Mouse (Mus musculus): ENCODE data around the gene Arhgef3. TPM values are rescaled to one million over a fixed set of nuclear protein-coding genes. Genes with fewer than 3 reads are reported as not detected.

The Arhgef3 gene
- polyA plus RNA-seq, 1 experiment from 2014 or later = 2.2 TPM

GRCm38 (mm10) chr14:27322041-27322440 is 207.3 kb downstream of the Arhgef3 start:
- WGBS = 82% methylated on average over 4 of the region's 4 CpGs
- Histone ChIP-seq H3K4me1 (ENCODE audit: control insufficient read depth, insufficient read depth, low read length) (no peaks in the 10 kb centered on the region), H3K9me3 (ENCODE audit: control insufficient read depth, low read length) (no peaks in the 10 kb centered on the region), H3K27ac (ENCODE audit: low read depth, low read length) (no peak overlapping the region), H3K9ac (ENCODE audit: low read length) (no peak overlapping the region), H3K36me3 (ENCODE audit: control insufficient read depth, insufficient read depth, low read length) (no peaks in the 10 kb centered on the region), H3K27me3 (ENCODE audit: control insufficient read depth, insufficient read depth, low read length) (no peaks in the 10 kb centered on the region), H3K4me2 (no peak overlapping the region), H3K4me3 (ENCODE audit: low read depth, low read length) (no peak overlapping the region)
- peak; percentile 33 for DNase-seq (ENCODE audit: low spot score, missing footprints)
- ATAC-seq (ENCODE audit: low FRiP score) = no peak

GRCm38 (mm10) chr14:27324689-27325088 is 210.0 kb downstream of the Arhgef3 start:
- Histone ChIP-seq H3K36me3 (ENCODE audit: control insufficient read depth, insufficient read depth, low read length) (no peaks in the 10 kb centered on the region), H3K27ac (ENCODE audit: low read depth, low read length) (no peak overlapping the region), H3K27me3 (ENCODE audit: control insufficient read depth, insufficient read depth, low read length) (no peaks in the 10 kb centered on the region), H3K9ac (ENCODE audit: low read length) (no peak overlapping the region), H3K4me1 (ENCODE audit: control insufficient read depth, insufficient read depth, low read length) (no peaks in the 10 kb centered on the region), H3K9me3 (ENCODE audit: control insufficient read depth, low read length) (no peaks in the 10 kb centered on the region), H3K4me2 (no peak overlapping the region), H3K4me3 (ENCODE audit: low read depth, low read length) (no peak overlapping the region)
- ATAC-seq (ENCODE audit: low FRiP score) (no peak), DNase-seq (ENCODE audit: low spot score, missing footprints) (no peak)
- WGBS = 90% methylated on average over 7 of the region's 7 CpGs

- no peak overlapping the region for H3K4me3 ChIP-seq (ENCODE audit: low read depth, low read length)
- 81% methylated on average over 6 of the region's 6 CpGs for WGBS
- ATAC-seq (ENCODE audit: low FRiP score) (no peak), DNase-seq (ENCODE audit: low spot score, missing footprints) (peak; percentile 61)
- H3K36me3 ChIP-seq (ENCODE audit: control insufficient read depth, insufficient read depth, low read length) = no peaks in the 10 kb centered on the region
- no peaks in the 10 kb centered on the region for H3K9me3 ChIP-seq (ENCODE audit: control insufficient read depth, low read length)
- H3K27ac ChIP-seq (ENCODE audit: low read depth, low read length) = no peak overlapping the region
- no peaks in the 10 kb centered on the region for H3K4me1 ChIP-seq (ENCODE audit: control insufficient read depth, insufficient read depth, low read length)
- no peak overlapping the region for H3K9ac ChIP-seq (ENCODE audit: low read length)
- H3K4me2 ChIP-seq = no peak overlapping the region
- H3K27me3 ChIP-seq (ENCODE audit: control insufficient read depth, insufficient read depth, low read length) = no peaks in the 10 kb centered on the region
Observed at GRCm38 (mm10) chr14:27325537-27325936, 210.8 kb downstream of the Arhgef3 start.

GRCm38 (mm10) chr14:27327862-27328261 is 213.2 kb downstream of the Arhgef3 start:
- Histone ChIP-seq H3K4me1 (ENCODE audit: control insufficient read depth, insufficient read depth, low read length) (no peaks in the 10 kb centered on the region), H3K9me3 (ENCODE audit: control insufficient read depth, low read length) (no peaks in the 10 kb centered on the region), H3K36me3 (ENCODE audit: control insufficient read depth, insufficient read depth, low read length) (no peaks in the 10 kb centered on the region), H3K4me3 (ENCODE audit: low read depth, low read length) (no peak overlapping the region), H3K4me2 (no peak overlapping the region), H3K9ac (ENCODE audit: low read length) (no peak overlapping the region), H3K27me3 (ENCODE audit: control insufficient read depth, insufficient read depth, low read length) (no peaks in the 10 kb centered on the region), H3K27ac (ENCODE audit: low read depth, low read length) (no peak overlapping the region)
- DNase-seq (ENCODE audit: low spot score, missing footprints) = peak; percentile 69
- 75% methylated on average over 3 of the region's 3 CpGs for WGBS
- ATAC-seq (ENCODE audit: low FRiP score) = no peak

- Histone ChIP-seq H3K4me2 (no peak overlapping the region), H3K9me3 (ENCODE audit: control insufficient read depth, low read length) (no peaks in the 10 kb centered on the region), H3K27ac (ENCODE audit: low read depth, low read length) (no peak overlapping the region), H3K36me3 (ENCODE audit: control insufficient read depth, insufficient read depth, low read length) (no peaks in the 10 kb centered on the region), H3K4me1 (ENCODE audit: control insufficient read depth, insufficient read depth, low read length) (no peaks in the 10 kb centered on the region), H3K9ac (ENCODE audit: low read length) (no peak overlapping the region), H3K27me3 (ENCODE audit: control insufficient read depth, insufficient read depth, low read length) (no peaks in the 10 kb centered on the region; the same call in 1 of the 2 replicates), H3K4me3 (ENCODE audit: low read depth, low read length) (no peak overlapping the region)
- DNase-seq (ENCODE audit: low spot score, missing footprints) (no peak), ATAC-seq (ENCODE audit: low FRiP score) (no peak)
- WGBS = 90% methylated on average over 3 of the region's 3 CpGs
Observed at GRCm38 (mm10) chr14:27328952-27329351, 214.3 kb downstream of the Arhgef3 start.

- no peaks in the 10 kb centered on the region for H3K36me3 ChIP-seq (ENCODE audit: control insufficient read depth, insufficient read depth, low read length)
- H3K9ac ChIP-seq (ENCODE audit: low read length) = no peak overlapping the region
- peaks cover 3% of the 10 kb centered on the region for H3K4me1 ChIP-seq (ENCODE audit: control insufficient read depth, insufficient read depth, low read length)
- H3K4me3 ChIP-seq (ENCODE audit: low read depth, low read length) = no peak overlapping the region
- no peak overlapping the region for H3K4me2 ChIP-seq
- ATAC-seq (ENCODE audit: low FRiP score) = no peak
- no peaks in the 10 kb centered on the region for H3K9me3 ChIP-seq (ENCODE audit: control insufficient read depth, low read length)
- no peak overlapping the region for H3K27ac ChIP-seq (ENCODE audit: low read depth, low read length)
- 80% methylated on average over 10 of the region's 10 CpGs for WGBS
- H3K27me3 ChIP-seq (ENCODE audit: control insufficient read depth, insufficient read depth, low read length) = peaks cover 14% of the 10 kb centered on the region; the same call in 1 of the 2 replicates
- peak; percentile 17 for DNase-seq (ENCODE audit: low spot score, missing footprints)
Observed at GRCm38 (mm10) chr14:27331490-27332035, 216.9 kb downstream of the Arhgef3 start.

GRCm38 (mm10) chr14:27332359-27332987 is 217.8 kb downstream of the Arhgef3 start:
- Histone ChIP-seq H3K9me3 (ENCODE audit: control insufficient read depth, low read length) (no peaks in the 10 kb centered on the region), H3K27me3 (ENCODE audit: control insufficient read depth, insufficient read depth, low read length) (peaks cover 23% of the 10 kb centered on the region), H3K4me1 (ENCODE audit: control insufficient read depth, insufficient read depth, low read length) (peaks cover 3% of the 10 kb centered on the region), H3K36me3 (ENCODE audit: control insufficient read depth, insufficient read depth, low read length) (no peaks in the 10 kb centered on the region), H3K4me3 (ENCODE audit: low read depth, low read length) (no peak overlapping the region), H3K27ac (ENCODE audit: low read depth, low read length) (no peak overlapping the region), H3K9ac (ENCODE audit: low read length) (no peak overlapping the region), H3K4me2 (no peak overlapping the region)
- DNase-seq (ENCODE audit: low spot score, missing footprints) (no peak), ATAC-seq (ENCODE audit: low FRiP score) (no peak)
- WGBS = 51% methylated on average over 4 of the region's 4 CpGs

- H3K36me3 ChIP-seq (ENCODE audit: control insufficient read depth, insufficient read depth, low read length) = no peaks in the 10 kb centered on the region
- H3K4me3 ChIP-seq (ENCODE audit: low read depth, low read length) = peak overlapping the region; percentile 38
- no peak overlapping the region for H3K27ac ChIP-seq (ENCODE audit: low read depth, low read length)
- peaks cover 24% of the 10 kb centered on the region for H3K27me3 ChIP-seq (ENCODE audit: control insufficient read depth, insufficient read depth, low read length)
- peak overlapping the region; percentile 28 for H3K9ac ChIP-seq (ENCODE audit: low read length)
- DNase-seq (ENCODE audit: low spot score, missing footprints) (peak; percentile 94), ATAC-seq (ENCODE audit: low FRiP score) (peak; percentile 83)
- WGBS = 3% methylated on average over 37 of the region's 37 CpGs
- H3K4me2 ChIP-seq = peak overlapping the region; percentile 76
- H3K9me3 ChIP-seq (ENCODE audit: control insufficient read depth, low read length) = no peaks in the 10 kb centered on the region
- peaks cover 3% of the 10 kb centered on the region for H3K4me1 ChIP-seq (ENCODE audit: control insufficient read depth, insufficient read depth, low read length)
Observed at GRCm38 (mm10) chr14:27335331-27336207, 220.9 kb downstream of the Arhgef3 start.
